Mouse (Mus musculus) lung, embryonic 16.5 days (tissue): Measurements from ENCODE around the gene Lgals4. TPM values are rescaled to one million over a fixed set of nuclear protein-coding genes. Genes with fewer than 3 reads are reported as not detected.

Experiments
- ATAC-seq: fragments of 200-750 bp; cut with Nextera tagmentation; 2 replicates; pipeline ENCODE4 v1.8.0; 2017; ENCODE audit warnings: low read depth, mild to moderate bottlenecking, moderate library complexity
- H3K27ac ChIP-seq: fragments of 300-500 bp; sonication (generic); 2 replicates; pipeline ENCODE4 v1.5.1; 2014; ENCODE audit warnings: mild to moderate bottlenecking, control low read depth, low read length
- H3K27me3 ChIP-seq: fragments of 300-500 bp; sonication (generic); 2 replicates; pipeline ENCODE4 v1.6.1; 2014; ENCODE audit warnings: low read depth, low read length, mixed read lengths; ENCODE audit not compliant: control insufficient read depth, insufficient read depth
- H3K36me3 ChIP-seq: fragments of 300-500 bp; sonication (generic); 2 replicates; pipeline ENCODE4 v1.6.1; 2014; ENCODE audit warnings: low read length; ENCODE audit not compliant: control insufficient read depth, insufficient read depth
- H3K4me1 ChIP-seq: fragments of 300-500 bp; sonication (generic); replicated peaks from 2 replicates; pipeline ENCODE4 v1.6.1; 2014; ENCODE audit warnings: low read length, mixed read lengths; ENCODE audit not compliant: control insufficient read depth, insufficient read depth
- H3K4me2 ChIP-seq: fragments of 300-500 bp; sonication (generic); 2 replicates; pipeline ENCODE4 v1.6.1; 2014; ENCODE audit warnings: low read depth, low read length, control low read depth
- H3K4me3 ChIP-seq: fragments of 300-500 bp; sonication (generic); 2 replicates; pipeline ENCODE4 v1.5.1; 2014; ENCODE audit warnings: mild to moderate bottlenecking, low read length, control low read depth
- H3K9ac ChIP-seq: fragments of 300-500 bp; sonication (generic); 2 replicates; pipeline ENCODE4 v1.6.1; 2014; ENCODE audit warnings: low read length, control low read depth
- H3K9me3 ChIP-seq: fragments of 300-500 bp; sonication (generic); 2 replicates; pipeline ENCODE4 v1.6.1; 2016; ENCODE audit warnings: low read length; ENCODE audit not compliant: control insufficient read depth
- WGBS: fragments of 180-500 bp; shearing (Covaris S2); extraction: QIAGEN DNeasy Blood & Tissue Kit; methylation state at CpG from one replicate; pipeline ENCODE4 v1.1.7; 2014; 5-methylcytosine and 5-hydroxymethylcytosine counted together
- polyA plus RNA-seq: library from polyadenylated mRNA; unstranded; fragments of >200 nt; fragmentation: Nextera tagmentation; extraction: Ambion mirVana; gene quantifications from 2 replicates; pipeline ENCODE4 v1.2.1, GENCODE M21; 2015

Gene Lgals4
- polyA plus RNA-seq, 1 experiment from 2014 or later = 12.5 TPM

DNA sequence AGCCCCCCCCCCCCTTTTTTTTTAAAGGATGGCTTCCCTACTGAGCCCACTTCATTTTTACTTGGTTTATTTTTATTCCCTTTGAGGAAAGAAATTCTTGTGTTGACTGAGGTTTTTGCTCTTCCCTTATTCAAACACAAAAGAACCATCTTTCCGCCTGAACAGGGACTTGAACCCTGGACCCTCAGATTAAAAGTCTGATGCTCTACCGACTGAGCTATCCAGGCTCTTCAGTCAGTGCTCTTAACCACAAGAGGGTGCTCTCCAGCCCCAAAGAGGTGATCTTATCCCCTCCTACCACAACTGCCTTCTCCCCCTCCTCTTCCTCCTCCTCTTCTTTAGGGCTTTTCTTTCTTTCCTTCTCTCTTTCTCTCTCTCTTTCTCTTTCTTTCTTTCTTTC lies 39.8 kb upstream of the Lgals4 start:
- no peak overlapping the region for H3K4me3 ChIP-seq
- no peaks in the 10 kb centered on the region for H3K27me3 ChIP-seq
- H3K9ac ChIP-seq = no peak overlapping the region
- H3K4me2 ChIP-seq = no peak overlapping the region
- peaks cover 5% of the 10 kb centered on the region; the same call in 1 of the 2 replicates for H3K4me1 ChIP-seq
- no peak for ATAC-seq
- WGBS = 38% methylated on average over 2 of the region's 2 CpGs
- no peak overlapping the region for H3K27ac ChIP-seq
- H3K36me3 ChIP-seq = no peaks in the 10 kb centered on the region
- H3K9me3 ChIP-seq = no peaks in the 10 kb centered on the region

DNA sequence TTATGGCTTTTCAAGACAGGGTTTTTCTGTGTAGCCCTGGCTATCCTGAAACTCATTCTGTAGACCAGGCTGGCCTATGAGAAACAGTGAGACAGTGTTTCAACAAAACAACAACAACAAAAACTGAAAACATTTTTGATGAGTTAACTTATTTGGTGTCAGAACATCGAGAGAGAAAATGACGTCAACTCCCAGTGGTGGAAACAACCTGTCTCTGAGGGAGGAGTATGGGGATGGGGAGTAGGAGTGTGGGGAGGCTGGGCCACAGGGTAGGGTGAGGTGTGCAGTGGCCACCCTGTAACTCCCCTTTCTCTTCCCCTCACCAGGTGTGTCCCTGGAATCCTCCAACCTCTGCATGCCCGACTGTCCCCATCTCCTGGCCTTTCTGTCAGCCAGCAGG lies 39.2 kb upstream of the Lgals4 start:
- Histone ChIP-seq H3K27me3 (no peaks in the 10 kb centered on the region), H3K9me3 (no peaks in the 10 kb centered on the region), H3K4me1 (peaks cover 5% of the 10 kb centered on the region; the same call in 1 of the 2 replicates), H3K36me3 (no peaks in the 10 kb centered on the region), H3K4me3 (no peak overlapping the region), H3K27ac (no peak overlapping the region), H3K9ac (no peak overlapping the region), H3K4me2 (no peak overlapping the region)
- no peak for ATAC-seq
- WGBS = 66% methylated on average over 3 of the region's 3 CpGs

DNA sequence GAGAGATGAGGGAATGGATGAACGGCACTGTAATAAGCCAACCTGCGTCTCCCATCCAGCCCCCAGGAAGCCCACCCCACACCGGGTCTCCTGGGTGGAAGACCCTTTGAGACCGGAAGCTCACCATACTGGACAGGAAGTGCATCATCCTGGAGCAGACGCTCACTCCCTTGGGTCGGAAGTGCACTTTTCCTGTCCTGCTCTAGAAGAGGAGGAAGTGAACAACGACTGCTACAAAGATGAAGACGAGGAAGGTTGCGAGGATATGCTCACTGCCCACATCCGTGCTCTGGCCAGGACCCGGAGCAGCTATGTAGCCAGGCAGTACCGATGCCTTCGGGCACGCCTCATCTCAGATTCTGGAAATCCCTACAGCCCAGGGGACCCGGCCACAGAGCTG lies 37.8 kb upstream of the Lgals4 start:
- WGBS = 59% methylated on average over 15 of the region's 15 CpGs
- ATAC-seq = peak; percentile 27; the same call in 1 of the 2 replicates
- Histone ChIP-seq H3K9ac (no peak overlapping the region; the same call in 1 of the 2 replicates), H3K27me3 (no peaks in the 10 kb centered on the region), H3K4me2 (peak overlapping the region; percentile 45), H3K27ac (peak overlapping the region; percentile 44), H3K9me3 (no peaks in the 10 kb centered on the region), H3K4me1 (peaks cover 5% of the 10 kb centered on the region; the same call in 1 of the 2 replicates), H3K4me3 (peak overlapping the region; percentile 22), H3K36me3 (no peaks in the 10 kb centered on the region)

DNA sequence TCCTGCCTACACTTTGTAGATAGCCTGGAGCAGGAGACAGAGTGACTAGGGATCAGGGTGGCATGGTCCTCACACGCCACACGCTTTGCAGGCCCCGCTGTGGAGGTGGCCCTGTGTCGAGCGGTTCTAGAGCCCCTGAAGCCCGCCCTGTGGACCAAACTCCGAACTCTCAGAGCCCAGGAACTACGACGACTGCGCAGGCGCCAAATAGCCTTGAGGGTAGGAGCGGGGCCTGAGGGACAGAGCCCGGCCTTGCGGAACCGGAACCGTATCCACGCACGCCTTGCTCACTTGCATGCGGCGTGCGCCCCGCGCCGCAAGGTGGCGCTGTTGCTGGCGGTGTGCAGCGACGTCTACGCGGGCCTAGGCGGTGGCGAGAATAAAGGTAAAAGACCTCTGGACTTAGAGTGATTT lies 37.1 kb upstream of the Lgals4 start:
- Histone ChIP-seq H3K27ac (peak overlapping the region; percentile 43), H3K4me3 (peak overlapping the region; percentile 22), H3K9ac (peak overlapping the region; percentile 54), H3K36me3 (no peaks in the 10 kb centered on the region), H3K4me2 (peak overlapping the region; percentile 45), H3K4me1 (peaks cover 10% of the 10 kb centered on the region), H3K9me3 (no peaks in the 10 kb centered on the region), H3K27me3 (no peaks in the 10 kb centered on the region)
- 13% methylated on average over 32 of the region's 32 CpGs for WGBS
- ATAC-seq = peak; percentile 84

DNA sequence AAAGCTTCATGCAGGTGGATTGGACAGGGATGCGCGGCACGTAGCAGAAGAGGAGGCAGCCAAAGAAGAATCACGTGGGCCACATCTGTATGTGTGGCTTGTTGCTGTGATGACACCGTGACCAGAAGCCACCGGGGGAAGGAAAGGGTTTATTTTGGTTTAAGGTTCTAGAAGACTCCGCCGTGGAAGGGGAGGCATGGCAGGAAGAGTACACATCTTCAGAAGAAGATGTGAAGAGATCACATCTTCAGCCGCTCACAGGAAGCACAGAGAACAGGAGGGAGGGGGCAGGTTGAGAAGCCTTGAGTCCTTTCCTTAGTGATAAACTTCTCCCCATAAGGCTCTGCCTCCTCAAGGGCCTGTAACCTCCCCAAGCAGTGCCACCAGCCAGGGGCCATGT lies 33.7 kb upstream of the Lgals4 start:
- Histone ChIP-seq H3K4me2 (no peak overlapping the region), H3K27me3 (no peaks in the 10 kb centered on the region), H3K4me1 (peaks cover 36% of the 10 kb centered on the region), H3K9ac (no peak overlapping the region), H3K9me3 (no peaks in the 10 kb centered on the region), H3K36me3 (no peaks in the 10 kb centered on the region), H3K4me3 (no peak overlapping the region), H3K27ac (no peak overlapping the region)
- 86% methylated on average over 9 of the region's 9 CpGs for WGBS
- no peak for ATAC-seq

DNA sequence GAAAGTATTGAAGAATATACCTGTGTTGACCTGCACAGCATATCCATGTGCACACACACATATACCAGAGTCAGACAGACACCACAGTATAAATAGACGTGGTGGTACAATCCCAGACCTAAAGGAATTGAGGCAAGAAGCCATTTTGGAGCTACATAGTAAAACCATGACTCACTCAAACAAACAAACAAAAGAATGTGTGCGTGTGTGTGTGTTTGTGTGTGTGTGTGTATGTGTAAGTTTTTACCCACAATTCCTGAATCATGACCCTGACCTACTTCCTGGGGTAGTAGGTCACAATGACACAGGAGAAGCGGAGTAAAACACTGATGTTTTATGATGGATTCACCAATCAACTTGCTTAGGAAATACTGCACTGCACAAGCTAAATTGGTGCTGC lies 32.2 kb upstream of the Lgals4 start:
- Histone ChIP-seq H3K27ac (peak overlapping the region; percentile 98), H3K27me3 (no peaks in the 10 kb centered on the region), H3K4me1 (peaks cover 36% of the 10 kb centered on the region), H3K4me2 (no peak overlapping the region; the same call in 1 of the 2 replicates), H3K36me3 (no peaks in the 10 kb centered on the region), H3K9ac (no peak overlapping the region), H3K4me3 (no peak overlapping the region), H3K9me3 (no peaks in the 10 kb centered on the region)
- no peak for ATAC-seq
- WGBS = 49% methylated on average over 3 of the region's 3 CpGs

DNA sequence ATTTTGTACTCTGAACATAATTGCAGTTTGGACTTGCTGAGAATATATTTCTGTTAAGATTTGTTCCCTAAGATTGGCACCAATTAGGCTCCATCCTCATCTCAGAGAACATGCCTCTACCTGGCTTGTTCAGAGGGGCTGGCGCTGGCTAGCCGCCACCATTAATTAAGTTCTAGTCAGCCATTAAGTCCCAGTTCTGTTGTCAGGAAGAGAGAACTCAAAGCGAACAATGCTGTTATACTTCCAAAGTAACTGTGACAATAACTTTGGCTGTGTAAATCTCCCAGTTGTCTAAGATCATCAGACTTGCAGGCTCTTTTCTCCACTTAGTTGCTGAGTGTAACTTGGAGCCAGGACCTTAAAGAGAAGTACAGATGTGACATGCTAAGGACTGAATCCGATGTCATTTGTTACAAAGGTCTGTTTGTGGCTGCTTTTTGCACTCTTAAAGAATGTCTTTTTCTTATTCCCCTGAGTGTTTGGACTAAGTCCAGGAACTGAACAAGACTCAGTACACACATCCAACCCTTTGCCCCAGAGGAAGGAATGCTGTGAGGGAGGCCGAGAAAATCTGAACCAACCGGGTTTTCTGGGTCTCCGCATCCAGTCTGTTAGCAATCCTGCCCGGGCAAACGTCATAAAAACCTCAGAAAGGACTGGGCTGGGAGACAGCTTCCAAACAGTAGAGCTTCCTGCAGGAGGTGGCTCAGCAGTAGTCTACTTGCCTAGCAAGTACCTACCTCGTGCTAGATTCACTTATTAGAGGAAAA lies 31.6 kb upstream of the Lgals4 start:
- peak; percentile 85 for ATAC-seq
- Histone ChIP-seq H3K9me3 (no peaks in the 10 kb centered on the region), H3K36me3 (no peaks in the 10 kb centered on the region), H3K9ac (peak overlapping the region; percentile 38), H3K4me2 (peak overlapping the region; percentile 38), H3K27me3 (no peaks in the 10 kb centered on the region), H3K4me3 (no peak overlapping the region), H3K27ac (peak overlapping the region; percentile 98), H3K4me1 (peaks cover 32% of the 10 kb centered on the region)
- 13% methylated on average over 10 of the region's 10 CpGs for WGBS

DNA sequence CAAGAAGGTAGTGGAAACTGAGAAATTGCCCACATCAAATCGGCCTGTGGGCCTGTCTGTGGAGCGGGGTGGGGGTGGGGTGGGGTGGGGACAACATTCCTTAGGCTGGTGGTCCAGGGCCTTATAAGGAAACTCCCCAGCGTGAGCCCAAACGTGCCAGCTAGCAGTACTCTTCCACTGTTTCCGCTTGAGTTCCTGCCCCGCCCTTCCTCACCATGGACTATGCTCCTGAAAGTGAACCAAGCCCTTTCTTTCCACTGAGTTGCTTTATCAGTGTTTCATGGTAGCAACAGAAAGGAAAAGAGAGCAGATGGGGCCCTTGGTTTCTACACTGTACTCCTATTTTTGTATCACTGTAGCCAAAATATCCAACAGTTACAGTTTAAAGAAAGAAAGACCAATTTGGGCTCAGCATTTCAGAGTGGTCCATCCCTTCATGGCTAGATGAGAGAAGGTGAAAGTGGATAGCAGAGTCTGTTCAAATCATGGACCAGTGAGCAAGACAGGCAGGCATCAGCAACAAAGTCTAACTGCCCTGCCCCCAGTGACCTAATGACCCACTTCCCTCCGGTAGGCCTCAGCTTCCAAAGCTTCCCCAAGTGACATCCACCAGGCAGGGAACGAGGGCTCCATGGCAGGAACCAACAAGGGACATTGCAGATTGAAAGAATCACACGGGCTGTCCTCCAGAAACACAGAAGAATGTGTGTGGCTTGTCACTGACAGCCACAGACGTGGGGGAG lies 30.6 kb upstream of the Lgals4 start:
- Histone ChIP-seq H3K4me2 (peak overlapping the region; percentile 38), H3K4me3 (0 out of 2 replicates have a peak overlapping the region, but pooled peaks have one; percentile 2), H3K36me3 (no peaks in the 10 kb centered on the region), H3K9me3 (no peaks in the 10 kb centered on the region), H3K4me1 (peaks cover 37% of the 10 kb centered on the region), H3K27me3 (no peaks in the 10 kb centered on the region), H3K9ac (peak overlapping the region; percentile 38), H3K27ac (peak overlapping the region; percentile 98)
- peak; percentile 79 for ATAC-seq
- 8% methylated on average over 10 of the region's 10 CpGs for WGBS

DNA sequence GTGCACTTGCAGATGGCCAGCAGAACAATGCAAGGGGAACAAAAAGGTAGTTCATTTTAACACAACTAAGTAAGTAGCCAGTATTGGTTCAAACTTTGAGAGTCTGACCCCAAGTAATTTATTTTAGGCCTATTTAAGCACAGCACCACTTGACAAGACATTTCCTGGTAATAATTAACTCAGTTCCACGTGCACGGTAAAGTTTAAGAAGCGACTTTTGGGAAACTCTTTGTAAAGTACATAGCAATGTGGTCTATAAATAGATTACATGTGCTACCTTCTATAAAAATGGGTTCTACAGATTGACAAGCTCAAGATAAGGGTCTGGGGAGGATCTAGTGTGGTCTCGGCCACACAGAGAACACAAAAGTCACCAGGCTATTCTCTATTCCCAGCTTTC lies 29.9 kb upstream of the Lgals4 start:
- Histone ChIP-seq H3K4me1 (peaks cover 40% of the 10 kb centered on the region), H3K4me2 (no peak overlapping the region; the same call in 1 of the 2 replicates), H3K27me3 (no peaks in the 10 kb centered on the region), H3K4me3 (no peak overlapping the region), H3K9me3 (no peaks in the 10 kb centered on the region), H3K9ac (peak overlapping the region; percentile 22; the same call in 1 of the 2 replicates), H3K27ac (peak overlapping the region; percentile 98), H3K36me3 (no peaks in the 10 kb centered on the region)
- 27% methylated on average over 4 of the region's 4 CpGs for WGBS
- ATAC-seq = no peak
